Mouse (Mus musculus): Measurements from ENCODE around the gene Pfdn4.

DNA sequence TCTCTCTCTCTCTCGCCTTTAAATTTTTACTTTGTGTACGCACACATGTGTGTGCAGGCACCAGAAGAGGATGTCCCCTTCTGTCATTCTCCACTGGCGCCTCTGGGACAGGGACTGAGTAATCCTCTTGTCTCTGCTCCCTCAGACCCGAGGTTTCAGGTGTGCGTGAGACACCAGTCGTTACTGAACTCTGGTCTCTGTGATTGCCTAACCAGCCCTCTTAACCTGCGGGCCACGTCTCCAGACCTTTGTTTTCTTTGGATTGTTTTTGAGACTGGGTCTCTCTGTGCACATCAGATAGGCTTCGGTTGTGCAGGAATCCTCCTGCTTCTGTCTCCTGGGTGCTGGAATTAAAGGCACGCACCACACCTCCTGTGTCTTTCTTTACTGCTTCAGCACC lies 37.0 kb upstream of the Pfdn4 start:
- TF ChIP-seq CTCF (IDR thresholded peaks at IDR 0.05; ENCODE audit: extremely low read depth, insufficient read length, insufficient replicate concordance, low read depth, low read length) (no peak), POLR2A (IDR thresholded peaks at IDR 0.05; ENCODE audit: low read depth, low read length) (no peak)
